Mouse (Mus musculus) CD8-positive naive resting alpha-beta T cell, adult 57 days (primary cell): ENCODE measurements around the gene Gm20807. TPM values are rescaled to one million over a fixed set of nuclear protein-coding genes. Genes with fewer than 3 reads are reported as not detected.

Experiments used
- total RNA-seq: library from RNA; stranded (reverse); gene quantifications from one replicate; pipeline ENCODE4 v1.2.4, GENCODE M21; 2023

The Gm20807 gene
- total RNA-seq, result not detected

DNA sequence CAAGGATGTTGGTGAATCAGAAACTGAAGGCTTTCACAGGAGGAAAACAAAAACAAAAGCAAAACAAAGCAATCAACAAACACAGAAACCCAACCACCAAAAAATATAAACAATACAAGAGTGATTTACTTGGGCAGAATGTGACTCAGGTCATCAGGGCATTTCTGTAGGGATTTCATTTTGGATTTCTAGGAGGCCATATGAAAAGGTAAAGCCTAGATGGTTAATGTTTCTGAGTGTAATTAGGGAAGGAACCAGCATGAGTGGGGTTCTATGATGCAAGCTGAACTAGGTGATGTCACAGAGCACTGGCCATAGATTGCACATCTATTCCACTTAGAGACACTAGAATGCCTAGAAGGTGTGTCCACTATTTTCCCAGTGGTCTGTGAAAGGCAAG lies at the start of gene Gm20807:
Gene Gm20807, plus strand, starts transcription at position 301 of the 400 bp plus-strand sequence.

Other genes with a start within 250 kb of the Gm20807 start
- gene Gm21891, start 90.6 kb downstream of the Gm20807 start, total RNA-seq, result not detected
- not detected for gene Gm21425, start 119.1 kb downstream of the Gm20807 start, total RNA-seq
- gene Gm21828, start 181.0 kb downstream of the Gm20807 start, total RNA-seq, result not detected
- gene Gm21440, start 209.5 kb downstream of the Gm20807 start, total RNA-seq, result not detected
- not detected for gene Gm21454, start 209.6 kb downstream of the Gm20807 start, total RNA-seq